In the genomic region with DNA sequence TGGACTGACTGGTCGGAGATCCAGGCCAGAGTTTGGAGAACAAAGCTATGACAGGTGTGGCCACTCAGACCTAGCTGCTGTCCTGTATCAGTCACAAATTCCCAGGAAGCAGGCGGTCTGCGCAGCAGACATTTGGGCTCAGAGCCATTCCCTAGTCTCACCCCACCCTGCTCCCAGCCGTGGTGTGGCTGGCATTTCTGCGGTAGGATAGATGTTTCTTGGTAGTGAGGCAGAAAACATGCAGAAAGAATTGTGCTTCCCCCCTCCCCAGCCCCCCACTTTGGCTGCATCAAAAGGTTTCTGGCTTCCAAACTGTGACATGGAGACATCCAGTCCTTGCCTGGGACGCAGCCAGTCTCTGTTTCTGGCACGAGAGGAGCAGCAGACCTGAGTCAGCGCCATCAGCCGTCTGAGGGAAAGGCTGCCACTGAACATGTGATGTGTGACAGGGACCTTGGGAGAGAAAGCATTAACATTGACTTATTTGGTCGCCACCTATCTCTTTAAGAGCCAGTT, we compare ENCODE assay signal across 7 mouse cellular contexts.
DNase-seq lines count a peak whose midpoint lies in the region; ATAC-seq and TF ChIP-seq lines count a peak whose summit lies in the region.

No protein-coding gene starts in this region.

- H3K36me3 ChIP-seq in neural tube, embryonic 15.5 days: no peaks in the 10 kb centered on the region
- H3K36me3 ChIP-seq in hindbrain, postnatal 0 days (ENCODE audit: insufficient read depth, low read length): no peaks in the 10 kb centered on the region
- no peaks in the 10 kb centered on the region for H3K36me3 ChIP-seq in thymus, adult 2 months (ENCODE audit: control insufficient read depth, insufficient read depth, low read length)
- H3K36me3 ChIP-seq in midbrain, embryonic 13.5 days: no peaks in the 10 kb centered on the region

- peaks cover 17% of the 10 kb centered on the region; the same call in 1 of the 2 replicates for H3K4me1 ChIP-seq in neural tube, embryonic 15.5 days
- 0 out of 2 replicates have a peak, but pooled peaks cover 6% of the 10 kb centered on the region for H3K4me1 ChIP-seq in hindbrain, postnatal 0 days (ENCODE audit: insufficient read depth, low read length)
- H3K4me1 ChIP-seq in thymus, adult 2 months (replicated peaks; ENCODE audit: control insufficient read depth, insufficient read depth, low read length): no peaks in the 10 kb centered on the region
- 0 out of 2 replicates have a peak, but pooled peaks cover 4% of the 10 kb centered on the region for H3K4me1 ChIP-seq in midbrain, embryonic 13.5 days (replicated peaks)

- H3K4me3 ChIP-seq in neural tube, embryonic 15.5 days (replicated peaks): no peak overlapping the region
- H3K4me3 ChIP-seq in hindbrain, postnatal 0 days (ENCODE audit: low read length): no peak overlapping the region
- no peak overlapping the region for H3K4me3 ChIP-seq in thymus, adult 2 months (ENCODE audit: control insufficient read depth, insufficient read depth, low read length)
- no peak overlapping the region for H3K4me3 ChIP-seq in midbrain, embryonic 13.5 days (replicated peaks)

- peaks cover 55% of the 10 kb centered on the region for H3K27me3 ChIP-seq in neural tube, embryonic 15.5 days (replicated peaks)
- peaks cover 11% of the 10 kb centered on the region; the same call in 1 of the 2 replicates for H3K27me3 ChIP-seq in hindbrain, postnatal 0 days (ENCODE audit: insufficient read depth, low read length)
- H3K27me3 ChIP-seq in thymus, adult 2 months (ENCODE audit: control insufficient read depth, insufficient read depth, low read length): no peaks in the 10 kb centered on the region
- peaks cover 94% of the 10 kb centered on the region for H3K27me3 ChIP-seq in midbrain, embryonic 13.5 days

- ATAC-seq in neural tube, embryonic 15.5 days (ENCODE audit: low FRiP score): peak; percentile 45
- peak; percentile 82 for ATAC-seq in hindbrain, postnatal 0 days
- ATAC-seq in midbrain, embryonic 13.5 days: no peak

- no peak overlapping the region for H3K27ac ChIP-seq in neural tube, embryonic 15.5 days (replicated peaks)
- peak overlapping the region; percentile 38; the same call in 1 of the 2 replicates for H3K27ac ChIP-seq in hindbrain, postnatal 0 days
- H3K27ac ChIP-seq in thymus, adult 2 months (ENCODE audit: control insufficient read depth, insufficient read depth, low read length): no peak overlapping the region
- no peak overlapping the region for H3K27ac ChIP-seq in midbrain, embryonic 13.5 days

- WGBS in neural tube, embryonic 15.5 days: 58% methylated on average over 10 of the region's 10 CpGs
- 33% methylated on average over 10 of the region's 10 CpGs for WGBS in hindbrain, postnatal 0 days
- WGBS in thymus, adult 2 months: 89% methylated on average over 10 of the region's 10 CpGs
- 75% methylated on average over 10 of the region's 10 CpGs for WGBS in midbrain, embryonic 13.5 days

- TF ChIP-seq POLR2A in brain, embryonic 14.5 days (IDR thresholded peaks at IDR 0.05; ENCODE audit: borderline replicate concordance, extremely low read depth, insufficient read depth, insufficient read length, poor library complexity, severe bottlenecking): no peak
- no peak for TF ChIP-seq POLR2A in thymus, adult 2 months (IDR thresholded peaks at IDR 0.05; ENCODE audit: control insufficient read depth, extremely low read depth, insufficient read depth, low read length, poor library complexity)

- H3K4me2 ChIP-seq in neural tube, embryonic 15.5 days: no peak overlapping the region
- H3K4me2 ChIP-seq in hindbrain, postnatal 0 days (ENCODE audit: low read depth, low read length): no peak overlapping the region
- H3K4me2 ChIP-seq in midbrain, embryonic 13.5 days (replicated peaks): no peak overlapping the region

- no peak for DNase-seq in neural tube, embryonic 10.5 days (ENCODE audit: extremely low spot score, low spot score)
- peak; percentile 93 for DNase-seq in brain, embryonic 14.5 days (ENCODE audit: low read depth)
- DNase-seq in gastrocnemius, adult 8-10 months (ENCODE audit: low spot score in 2 of 2): peak; percentile 42 to 52
- DNase-seq in hindbrain, postnatal 0 days (ENCODE audit: low spot score): peak; percentile 87
- DNase-seq in thymus, adult 2 months: no peak

- no peak overlapping the region for H3K9ac ChIP-seq in neural tube, embryonic 15.5 days (replicated peaks)
- H3K9ac ChIP-seq in hindbrain, postnatal 0 days (replicated peaks; ENCODE audit: low read length): no peak overlapping the region
- H3K9ac ChIP-seq in midbrain, embryonic 13.5 days (replicated peaks): no peak overlapping the region

- H3K9me3 ChIP-seq in neural tube, embryonic 15.5 days (replicated peaks): no peaks in the 10 kb centered on the region
- no peaks in the 10 kb centered on the region for H3K9me3 ChIP-seq in hindbrain, postnatal 0 days (ENCODE audit: low read length)
- H3K9me3 ChIP-seq in midbrain, embryonic 13.5 days: no peaks in the 10 kb centered on the region

- no peak for TF ChIP-seq CTCF in brain, embryonic 14.5 days (IDR thresholded peaks at IDR 0.05; ENCODE audit: borderline replicate concordance, extremely low read depth, insufficient read depth, insufficient read length)
- TF ChIP-seq CTCF in hindbrain, postnatal 0 days (IDR thresholded peaks at IDR 0.05; ENCODE audit: low read depth): peak; percentile 7; the same call in 1 of the 2 replicates
- no peak for TF ChIP-seq CTCF in thymus, adult 2 months (IDR thresholded peaks at IDR 0.05; ENCODE audit: borderline replicate concordance, control insufficient read depth, extremely low read depth, insufficient read depth, low read length, poor library complexity)

Comparison
In these comparisons a context has a peak if more than half of its experiments do, and no peak if none do; other contexts are left out.
1. DNase-seq: peak in brain, embryonic 14.5 days (single experiment), gastrocnemius, adult 8-10 months (2 of 2) and hindbrain, postnatal 0 days (single experiment); none in neural tube, embryonic 10.5 days (single experiment) and thymus, adult 2 months (single experiment).